Mouse (Mus musculus) kidney, postnatal 0 days (tissue): Measurements from ENCODE around the gene Afg1l. TPM values are rescaled to one million over a fixed set of nuclear protein-coding genes. Genes with fewer than 3 reads are reported as not detected.

Experiments used
- ATAC-seq: fragments of 200-750 bp; cut with Nextera tagmentation; replicated peaks from 2 replicates; pipeline ENCODE4 v1.8.0; 2017; ENCODE audit warnings: low read depth, moderate number of reproducible peaks, moderate TSS enrichment, moderate library complexity; ENCODE audit not compliant: low FRiP score
- DNase-seq: peaks from one replicate; pipeline ENCODE4 v3.0.0-alpha.2; 2016; ENCODE audit warnings: low spot score
- H3K27ac ChIP-seq: fragments of 300-500 bp; sonication (generic); 2 replicates; pipeline ENCODE4 v1.5.1; 2014; ENCODE audit warnings: mild to moderate bottlenecking
- H3K27me3 ChIP-seq: fragments of 300-500 bp; sonication (generic); 2 replicates; pipeline ENCODE4 v1.6.1; 2014; ENCODE audit warnings: low read length, mixed read lengths; ENCODE audit not compliant: insufficient read depth
- H3K36me3 ChIP-seq: fragments of 300-500 bp; sonication (generic); 2 replicates; pipeline ENCODE4 v1.6.1; 2014; ENCODE audit warnings: low read length, mixed read lengths; ENCODE audit not compliant: insufficient read depth
- H3K4me1 ChIP-seq: fragments of 300-500 bp; sonication (generic); replicated peaks from 2 replicates; pipeline ENCODE4 v1.6.1; 2014; ENCODE audit warnings: antibody characterized with exemption, low read length, mixed read lengths; ENCODE audit not compliant: insufficient read depth
- H3K4me2 ChIP-seq: fragments of 300-500 bp; sonication (generic); 2 replicates; pipeline ENCODE4 v1.6.1; 2014; ENCODE audit warnings: mild to moderate bottlenecking, low read length, moderate library complexity, mixed read lengths
- H3K4me3 ChIP-seq: fragments of 300-500 bp; sonication (generic); replicated peaks from 2 replicates; pipeline ENCODE4 v1.5.1; 2014; ENCODE audit warnings: low read depth, low read length
- H3K9ac ChIP-seq: fragments of 300-500 bp; sonication (generic); 2 replicates; pipeline ENCODE4 v1.6.1; 2014; ENCODE audit warnings: low read depth, low read length
- H3K9me3 ChIP-seq: fragments of 300-500 bp; sonication (generic); replicated peaks from 2 replicates; pipeline ENCODE4 v1.6.1; 2016; ENCODE audit warnings: low read length, inconsistent platforms, mixed read lengths
- CTCF ChIP-seq: IDR thresholded peaks from 2 replicates; pipeline ENCODE4 v1.5.1; 2016; ENCODE audit warnings: antibody characterized with exemption, low read depth, mild to moderate bottlenecking, moderate library complexity
- WGBS: fragments of 180-500 bp; shearing (Covaris S2); extraction: QIAGEN DNeasy Blood & Tissue Kit; methylation state at CpG from one replicate; pipeline ENCODE4 v1.1.7; 2014; 5-methylcytosine and 5-hydroxymethylcytosine counted together
- polyA plus RNA-seq: library from polyadenylated mRNA; unstranded; fragments of >200 nt; fragmentation: Nextera tagmentation; extraction: Ambion mirVana; gene quantifications from 2 replicates; pipeline ENCODE4 v1.2.1, GENCODE M21; 2015

Gene Afg1l
- polyA plus RNA-seq, 1 experiment from 2014 or later: 8.3 TPM

DNA sequence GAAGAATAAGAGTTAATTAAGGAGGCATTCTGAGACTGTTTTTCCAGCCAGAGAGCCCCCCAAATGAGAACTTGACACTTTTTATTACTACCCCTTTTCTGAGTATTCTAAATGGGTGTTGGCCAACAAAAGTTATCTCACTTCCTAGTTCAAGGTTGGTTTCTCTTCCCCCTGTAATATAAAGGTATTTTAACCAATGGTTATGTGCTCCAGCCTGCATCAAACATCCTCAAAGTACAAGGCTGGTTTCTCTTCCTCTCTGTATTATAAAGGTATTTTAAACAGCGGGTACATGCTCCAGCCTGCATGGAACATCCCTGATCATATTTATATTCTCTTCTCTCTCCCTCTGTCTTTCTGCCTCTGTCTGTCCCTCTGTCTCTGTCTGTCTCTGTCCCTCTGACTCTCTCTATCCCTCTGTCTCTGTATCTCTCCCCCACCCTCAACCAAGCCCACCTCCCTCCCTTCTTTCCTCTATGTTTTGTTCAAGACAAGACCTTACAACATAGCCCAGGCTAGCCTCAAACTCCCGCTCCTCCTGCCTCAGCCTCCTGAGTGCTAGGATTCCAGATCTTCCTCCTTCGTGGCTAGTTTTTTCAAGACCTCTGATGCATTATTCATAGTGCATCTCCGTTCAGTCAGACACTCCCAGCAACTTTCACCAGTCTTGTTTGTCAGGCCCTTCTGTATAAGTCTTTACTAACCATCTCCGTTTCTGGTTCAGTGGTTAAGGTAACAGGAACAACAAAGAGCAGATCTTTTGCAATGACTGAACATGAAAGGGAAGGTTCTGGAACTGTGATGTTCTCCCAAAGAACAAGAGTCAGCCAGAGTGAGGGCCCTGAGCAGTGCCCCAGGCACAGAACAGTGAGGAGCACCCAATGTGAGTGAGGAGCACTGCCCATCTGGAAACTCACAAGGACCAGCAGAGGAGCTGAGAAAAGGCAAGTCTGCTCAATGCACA is 41.2 kb downstream of the Afg1l start:
- Histone ChIP-seq H3K36me3 (no peaks in the 10 kb centered on the region), H3K27ac (no peak overlapping the region), H3K4me3 (no peak overlapping the region), H3K9me3 (no peaks in the 10 kb centered on the region), H3K9ac (no peak overlapping the region), H3K4me2 (no peak overlapping the region), H3K27me3 (no peaks in the 10 kb centered on the region), H3K4me1 (no peaks in the 10 kb centered on the region)
- no peak for ATAC-seq
- no peak for TF ChIP-seq CTCF
- 80% methylated on average over 5 of the region's 5 CpGs for WGBS
- no peak for DNase-seq

DNA sequence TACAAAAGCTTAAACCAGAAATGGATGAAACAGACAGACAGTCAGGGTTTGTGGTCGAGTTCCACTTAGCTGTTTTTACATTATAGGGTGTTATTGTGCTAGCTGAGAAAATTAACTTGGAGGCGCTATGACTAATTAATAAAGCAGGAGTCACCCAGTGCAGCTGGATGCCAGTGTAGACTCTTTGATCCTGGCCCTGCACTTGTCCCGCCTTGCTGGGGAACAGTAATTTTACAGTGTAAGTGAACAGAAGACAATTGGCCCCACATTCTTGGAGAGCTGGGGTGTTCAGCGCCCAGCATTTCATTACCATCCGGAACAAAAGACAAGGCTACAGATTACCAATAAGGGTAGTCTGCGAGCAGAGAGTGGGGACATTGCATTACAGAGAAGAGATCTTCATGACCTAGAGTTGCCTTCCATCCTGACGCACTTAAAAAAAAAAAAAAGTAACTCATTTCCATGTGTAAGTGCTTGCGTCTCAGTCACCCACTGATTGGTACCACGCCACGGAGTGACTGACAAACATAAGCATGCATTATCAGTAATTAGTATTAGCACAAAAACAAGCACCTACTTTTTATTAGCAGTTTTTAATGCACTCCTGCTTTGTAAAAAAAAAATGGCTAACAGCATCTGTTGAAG is 60.7 kb downstream of the Afg1l start:
- 57% methylated on average over 10 of the region's 10 CpGs for WGBS
- no peak for TF ChIP-seq CTCF

DNA sequence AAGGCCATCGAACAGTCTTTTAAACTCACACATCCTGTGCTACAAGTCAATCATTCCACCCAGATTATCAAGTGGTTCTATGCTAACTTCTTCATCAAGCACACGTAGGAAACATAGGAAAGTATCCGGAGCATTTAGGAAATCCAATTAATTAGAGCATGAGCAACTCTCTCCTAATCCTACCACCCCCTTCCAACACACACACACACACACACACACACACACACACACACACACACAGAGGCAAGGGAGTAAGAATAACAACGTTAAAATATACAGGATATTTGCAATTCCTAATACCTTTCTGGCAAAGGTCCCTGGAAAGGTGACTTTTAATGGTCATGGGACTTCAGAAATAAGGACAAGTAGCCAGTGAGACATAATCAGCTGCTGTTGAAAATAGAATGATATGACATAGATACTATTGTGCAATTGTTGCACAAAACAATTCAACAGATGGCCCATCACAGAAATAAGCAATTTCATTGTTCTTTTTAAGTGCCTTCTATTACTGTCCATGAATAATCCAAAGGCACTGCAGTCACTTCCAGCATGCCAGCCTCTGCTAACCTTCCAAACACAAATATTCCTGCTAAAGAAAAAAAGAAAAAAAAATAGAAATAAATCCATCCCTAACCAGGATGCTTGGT is 62.4 kb downstream of the Afg1l start:
- WGBS: 81% methylated on average over 4 of the region's 4 CpGs
- H3K4me1 ChIP-seq: no peaks in the 10 kb centered on the region
- H3K9ac ChIP-seq: no peak overlapping the region
- no peak overlapping the region for H3K27ac ChIP-seq
- no peak overlapping the region for H3K4me3 ChIP-seq
- no peak for TF ChIP-seq CTCF
- no peak for DNase-seq
- H3K27me3 ChIP-seq: no peaks in the 10 kb centered on the region
- H3K36me3 ChIP-seq: no peaks in the 10 kb centered on the region
- no peak overlapping the region for H3K4me2 ChIP-seq
- ATAC-seq: no peak
- H3K9me3 ChIP-seq: no peaks in the 10 kb centered on the region

More for the DNA sequence above, 60.7 kb downstream of the Afg1l start:
- DNase-seq: no peak
- Histone ChIP-seq H3K36me3 (no peaks in the 10 kb centered on the region), H3K27me3 (no peaks in the 10 kb centered on the region), H3K27ac (no peak overlapping the region), H3K4me1 (no peaks in the 10 kb centered on the region), H3K9ac (no peak overlapping the region), H3K4me2 (no peak overlapping the region), H3K9me3 (no peaks in the 10 kb centered on the region), H3K4me3 (no peak overlapping the region)
- no peak for ATAC-seq

DNA sequence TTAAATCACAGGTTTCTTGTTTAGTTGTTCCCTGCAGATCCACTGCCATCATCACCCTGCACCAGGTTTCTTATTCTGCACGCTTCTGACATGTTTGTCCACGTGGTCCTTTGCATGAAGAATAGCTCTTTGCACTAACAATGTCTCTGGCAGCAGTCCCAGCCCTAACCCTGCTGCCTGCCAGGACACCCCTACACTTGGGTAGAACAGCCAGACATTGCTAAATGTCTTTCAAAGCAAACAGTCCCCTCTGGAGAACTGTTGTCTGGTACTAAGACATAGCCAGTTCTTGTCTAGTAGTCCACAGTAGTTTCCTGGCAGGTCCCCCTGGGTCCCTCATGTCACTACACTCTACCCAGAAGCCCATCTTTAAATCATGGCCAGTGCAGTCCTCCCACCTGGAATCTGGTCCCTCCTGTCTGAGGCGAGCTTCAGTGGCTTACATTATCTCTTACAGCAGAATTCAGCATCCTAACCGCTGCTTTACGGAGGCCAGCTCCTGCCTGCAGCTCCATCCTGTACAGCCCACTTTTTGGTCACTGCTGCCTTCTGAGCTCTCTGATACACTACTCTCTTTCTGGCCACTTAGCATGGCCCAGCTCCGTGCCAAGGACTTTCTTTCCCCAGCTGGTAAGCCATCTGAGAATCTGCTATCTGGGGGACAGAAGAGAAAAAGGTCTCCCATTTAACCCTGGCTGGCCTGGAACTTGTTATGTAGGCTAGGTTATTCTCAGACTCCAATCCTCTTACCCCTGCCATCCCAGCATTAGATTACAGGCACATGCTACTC is 67.4 kb downstream of the Afg1l start:
- Histone ChIP-seq H3K9me3 (no peaks in the 10 kb centered on the region), H3K9ac (no peak overlapping the region), H3K4me2 (no peak overlapping the region), H3K4me3 (no peak overlapping the region), H3K36me3 (no peaks in the 10 kb centered on the region), H3K27me3 (no peaks in the 10 kb centered on the region), H3K27ac (no peak overlapping the region), H3K4me1 (no peaks in the 10 kb centered on the region)
- WGBS: 63% methylated on average over 6 of the region's 6 CpGs
- TF ChIP-seq CTCF: no peak
- ATAC-seq (no peak), DNase-seq (no peak)

DNA sequence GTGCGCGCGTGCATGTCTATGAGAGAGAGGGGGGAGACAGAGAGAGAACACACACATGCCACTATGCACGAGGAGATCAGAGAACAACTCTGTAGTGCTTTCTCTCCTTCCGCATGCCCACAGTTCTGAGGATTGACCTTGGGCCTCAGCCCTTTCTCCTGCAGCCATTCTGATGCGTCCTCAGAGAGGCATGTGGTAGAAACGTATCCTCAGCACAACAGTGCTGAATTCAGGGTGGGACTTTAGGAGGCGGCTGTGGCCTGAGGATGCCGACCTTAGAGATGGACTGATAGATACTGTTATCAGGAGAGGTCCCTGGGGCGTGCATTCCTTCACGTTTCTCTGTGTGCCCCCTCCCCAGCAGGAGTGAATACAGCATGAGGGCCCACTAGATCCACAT is 87.9 kb downstream of the Afg1l start:
- no peak for TF ChIP-seq CTCF
- Histone ChIP-seq H3K9ac (no peak overlapping the region), H3K27me3 (no peaks in the 10 kb centered on the region), H3K27ac (no peak overlapping the region), H3K4me2 (no peak overlapping the region), H3K9me3 (no peaks in the 10 kb centered on the region), H3K36me3 (0 out of 2 replicates have a peak, but pooled peaks cover 4% of the 10 kb centered on the region), H3K4me3 (no peak overlapping the region), H3K4me1 (no peaks in the 10 kb centered on the region)
- WGBS: 79% methylated on average over 11 of the region's 11 CpGs
- DNase-seq: no peak
- no peak for ATAC-seq

DNA sequence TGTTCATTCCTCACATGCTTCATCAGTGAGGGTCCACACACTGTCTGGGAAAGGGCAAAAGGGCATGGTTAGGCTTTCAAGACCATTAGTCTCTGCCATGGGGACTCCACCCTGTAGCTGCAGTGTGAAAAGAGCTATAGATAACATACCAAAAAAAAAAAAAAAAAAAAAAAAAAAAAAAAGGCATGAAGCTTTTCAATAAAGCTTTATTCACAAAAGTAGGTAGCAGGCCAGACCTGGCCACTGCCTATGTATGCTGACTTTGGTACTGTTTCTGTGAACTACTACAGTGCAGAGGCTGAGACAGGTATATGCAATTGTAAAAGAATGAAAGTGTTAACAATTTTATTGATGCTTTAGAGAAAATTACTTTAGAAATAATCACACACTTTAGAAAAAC is 90.2 kb downstream of the Afg1l start:
- Histone ChIP-seq H3K36me3 (no peaks in the 10 kb centered on the region), H3K27me3 (no peaks in the 10 kb centered on the region), H3K4me3 (no peak overlapping the region), H3K9ac (no peak overlapping the region), H3K4me1 (no peaks in the 10 kb centered on the region), H3K27ac (no peak overlapping the region), H3K9me3 (no peaks in the 10 kb centered on the region), H3K4me2 (no peak overlapping the region)
- DNase-seq (no peak), ATAC-seq (no peak)
- TF ChIP-seq CTCF: no peak
